Mouse (Mus musculus) G1E (cell line): ENCODE results near the gene Pamr1. TPM values are rescaled to one million over a fixed set of nuclear protein-coding genes. Genes with fewer than 3 reads are reported as not detected.

Source experiments
- ATAC-seq: 2 replicates; pipeline ENCODE4 v1.8.0; 2016; ENCODE audit warnings: mild to moderate bottlenecking; ENCODE audit not compliant: insufficient number of reproducible peaks, poor library complexity, low FRiP score, severe bottlenecking; ENCODE audit errors: extremely low read depth
- DNase-seq: peaks from one replicate; pipeline ENCODE4 v3.0.0; 2012; ENCODE audit warnings: low spot score
- H3K27me3 ChIP-seq: 2 replicates; pipeline ENCODE4 v1.6.1; 2012; ENCODE audit warnings: mild to moderate bottlenecking, low read length, inconsistent platforms; ENCODE audit not compliant: insufficient read depth
- H3K36me3 ChIP-seq: replicated peaks from 2 replicates; pipeline ENCODE3; 2012; ENCODE audit warnings: mild to moderate bottlenecking, inconsistent platforms
- H3K4me1 ChIP-seq: 2 replicates; pipeline ENCODE4 v1.6.1; 2012; ENCODE audit warnings: low read depth, low read length, inconsistent platforms, mixed read lengths; ENCODE audit not compliant: insufficient read depth
- H3K4me3 ChIP-seq: 2 replicates; pipeline ENCODE4 v1.5.1; 2012; ENCODE audit warnings: low read depth, mild to moderate bottlenecking, inconsistent platforms, low read length, moderate library complexity, mixed read lengths
- H3K9me3 ChIP-seq: replicated peaks from 2 replicates; pipeline ENCODE4 v1.6.1; 2012; ENCODE audit warnings: inconsistent platforms
- CTCF ChIP-seq: IDR thresholded peaks from 2 replicates; pipeline ENCODE4 v1.5.1; 2012; ENCODE audit warnings: low read depth, low read length, inconsistent platforms, mixed read lengths
- GATA1 ChIP-seq: IDR thresholded peaks from 2 replicates; pipeline ENCODE4 v1.6.1; 2012; ENCODE audit warnings: borderline replicate concordance, low read length, inconsistent platforms, mixed read lengths
- GATA2 ChIP-seq: IDR thresholded peaks from 2 replicates; pipeline ENCODE4 v1.6.1; 2012; ENCODE audit warnings: low read depth, low read length, inconsistent platforms, borderline replicate concordance
- POLR2AphosphoS5 ChIP-seq: IDR thresholded peaks from 2 replicates; pipeline ENCODE4 v1.6.1; 2012; ENCODE audit warnings: low read depth, low read length, inconsistent platforms; ENCODE audit not compliant: insufficient replicate concordance
- TAL1 ChIP-seq: conservative IDR thresholded peaks from 2 replicates; pipeline ENCODE4 v1.6.1; 2012; ENCODE audit warnings: low read depth, low read length, inconsistent platforms, mixed read lengths
- polyA plus RNA-seq: library from polyadenylated mRNA; stranded (reverse); fragments of >175 nt; gene quantifications from 2 replicates; pipeline ENCODE4 v1.2.3, GENCODE M21; 2012
- total RNA-seq, 2 experiments: library from RNA; stranded (forward) in 1 of 2; stranded (reverse) in 1 of 2; fragments of 200-1000 nt in 1 of 2; fragments of >200 nt in 1 of 2; fragmentation: Nextera tagmentation in 1 of 2; gene quantifications; 2 replicates each; pipeline ENCODE4 v1.2.3; 2014 to 2017

The Pamr1 gene
- total and polyA plus RNA-seq, 3 experiments: 0.22 TPM; not detected in 2

DNA sequence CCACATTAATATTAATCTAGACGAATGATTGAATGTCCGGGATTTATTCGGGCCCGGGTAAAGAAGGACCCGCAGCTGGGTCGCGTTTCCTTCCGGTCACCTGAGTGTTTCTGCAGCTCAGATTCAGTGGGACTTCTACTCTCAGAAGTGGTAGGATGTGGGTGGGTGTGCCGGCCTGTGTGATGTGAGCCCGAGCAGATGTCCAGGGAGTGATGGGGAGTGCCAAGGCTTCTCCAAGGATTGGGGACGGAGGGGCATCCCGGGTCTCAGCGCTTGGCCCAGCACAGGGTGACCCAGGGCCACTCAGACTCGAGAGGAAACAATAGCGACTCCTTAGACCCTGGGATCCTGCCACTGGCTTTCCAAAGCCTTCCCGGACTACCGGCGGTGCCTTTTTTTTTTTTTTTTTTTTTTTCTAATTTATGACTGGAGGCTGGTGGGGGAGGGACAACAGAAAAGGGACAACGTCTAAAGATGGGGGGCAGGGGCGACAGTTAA is 108.4 kb downstream of the Pamr1 start, which contains the start of gene Slc1a2:
Gene Slc1a2, plus strand, starts transcription at position 497 of the 498 bp plus-strand sequence.
- Histone ChIP-seq H3K9me3 (0 out of 2 replicates have a peak, but pooled peaks cover 4% of the 10 kb centered on the region), H3K4me1 (no peaks in the 10 kb centered on the region), H3K4me3 (no peak within 1 kb of the TSS), H3K27me3 (peaks cover 22% of the 10 kb centered on the region), H3K36me3 (no peaks in the 10 kb centered on the region)
- ATAC-seq: no peak
- TF ChIP-seq POLR2AphosphoS5 (no peak), CTCF (no peak), GATA2 (no peak)
- DNase-seq: no peak

DNA sequence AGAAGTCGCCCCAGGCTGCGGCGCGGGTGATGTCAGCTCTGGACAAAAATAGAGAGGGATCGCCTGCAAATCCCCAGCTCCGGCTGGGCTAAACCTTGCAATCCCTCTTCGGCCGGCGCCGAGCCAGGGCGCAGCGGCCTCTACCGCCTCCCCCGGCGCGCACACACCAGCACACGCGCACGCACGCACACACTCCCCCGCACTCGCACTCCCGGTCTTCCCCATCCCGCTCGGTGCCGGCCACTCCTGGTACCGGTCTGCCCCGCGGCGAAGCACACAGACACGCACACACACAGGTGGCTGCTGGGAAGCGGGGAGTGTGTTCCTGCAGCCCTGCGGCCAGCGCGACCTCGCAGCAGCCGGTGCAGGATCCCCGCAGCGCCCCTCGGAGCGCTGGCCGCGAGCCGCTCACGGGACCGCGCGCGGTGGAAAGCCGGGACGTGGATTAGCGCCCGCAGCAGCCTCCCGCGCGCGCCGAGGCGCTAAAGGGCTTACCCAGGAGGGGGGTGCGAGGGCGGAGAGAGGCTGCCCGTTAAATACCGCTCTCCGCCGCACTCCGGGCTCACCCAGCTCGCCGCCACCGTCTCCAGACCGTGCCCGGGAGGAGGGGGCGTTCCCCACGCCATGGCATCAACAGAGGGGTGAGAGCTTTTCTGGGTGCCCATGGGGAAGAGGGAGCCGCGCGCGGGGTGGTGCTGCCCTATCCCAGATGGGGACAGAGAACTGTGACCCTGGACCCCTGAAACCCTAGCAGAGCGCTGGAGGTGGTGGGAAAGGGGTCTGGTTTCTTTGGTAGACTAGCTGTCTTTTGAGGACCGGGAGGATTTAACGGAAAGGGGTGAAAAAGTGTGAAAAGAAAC is 109.1 kb downstream of the Pamr1 start:
- TF ChIP-seq GATA1 (no peak), GATA2 (no peak), CTCF (no peak), POLR2AphosphoS5 (no peak), TAL1 (no peak)
- 0 out of 2 replicates have a peak, but pooled peaks cover 4% of the 10 kb centered on the region for H3K9me3 ChIP-seq
- H3K4me3 ChIP-seq: no peak overlapping the region
- H3K36me3 ChIP-seq: no peaks in the 10 kb centered on the region
- peaks cover 22% of the 10 kb centered on the region for H3K27me3 ChIP-seq
- DNase-seq (no peak), ATAC-seq (no peak)
- H3K4me1 ChIP-seq: no peaks in the 10 kb centered on the region

DNA sequence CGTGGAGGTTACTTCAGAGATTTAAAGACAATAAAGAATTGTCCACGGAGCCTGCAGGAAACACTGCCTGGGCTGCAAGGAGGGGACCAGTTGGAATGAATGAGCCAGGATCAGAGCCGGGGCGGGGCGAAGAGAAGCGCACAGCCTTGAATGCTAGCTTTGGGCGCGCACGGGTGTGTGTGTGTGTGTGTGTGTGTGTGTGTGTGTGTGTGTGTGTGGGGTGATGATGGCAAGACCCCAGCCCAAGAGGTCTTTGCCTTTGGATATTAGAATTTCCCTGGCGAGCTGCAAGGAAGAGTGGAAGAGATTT is 109.7 kb downstream of the Pamr1 start:
- DNase-seq: no peak
- Histone ChIP-seq H3K4me3 (no peak overlapping the region), H3K36me3 (no peaks in the 10 kb centered on the region), H3K9me3 (0 out of 2 replicates have a peak, but pooled peaks cover 4% of the 10 kb centered on the region), H3K4me1 (no peaks in the 10 kb centered on the region), H3K27me3 (peaks cover 22% of the 10 kb centered on the region)
- ATAC-seq: no peak
- TF ChIP-seq POLR2AphosphoS5 (no peak), TAL1 (no peak), CTCF (no peak), GATA2 (no peak), GATA1 (no peak)

DNA sequence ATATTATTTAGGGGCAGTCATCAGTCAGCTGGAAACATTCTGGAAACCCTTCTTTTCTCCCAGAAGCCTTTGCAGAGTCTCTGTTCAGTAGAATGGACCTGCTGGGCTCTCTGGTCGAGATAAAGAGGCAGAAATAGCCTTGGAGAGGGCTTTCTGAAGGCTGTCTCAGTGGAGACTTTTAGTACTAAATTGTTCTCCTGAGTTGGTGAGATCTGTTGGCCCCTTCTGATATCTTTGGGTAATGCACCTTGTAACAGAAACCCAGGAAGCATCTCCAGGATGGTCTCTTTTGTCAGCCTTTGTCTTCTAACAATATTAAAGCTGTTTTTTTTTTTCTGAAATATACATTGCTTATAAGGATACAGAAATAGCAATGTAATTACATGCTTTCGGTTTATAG is 111.2 kb downstream of the Pamr1 start:
- H3K9me3 ChIP-seq: 0 out of 2 replicates have a peak, but pooled peaks cover 4% of the 10 kb centered on the region
- no peaks in the 10 kb centered on the region for H3K36me3 ChIP-seq
- H3K4me1 ChIP-seq: no peaks in the 10 kb centered on the region
- TF ChIP-seq CTCF: no peak
- TF ChIP-seq TAL1: no peak
- TF ChIP-seq POLR2AphosphoS5: no peak
- TF ChIP-seq GATA1: no peak
- TF ChIP-seq GATA2: no peak
- peaks cover 22% of the 10 kb centered on the region for H3K27me3 ChIP-seq
- H3K4me3 ChIP-seq: no peak overlapping the region
- DNase-seq (no peak), ATAC-seq (no peak)

DNA sequence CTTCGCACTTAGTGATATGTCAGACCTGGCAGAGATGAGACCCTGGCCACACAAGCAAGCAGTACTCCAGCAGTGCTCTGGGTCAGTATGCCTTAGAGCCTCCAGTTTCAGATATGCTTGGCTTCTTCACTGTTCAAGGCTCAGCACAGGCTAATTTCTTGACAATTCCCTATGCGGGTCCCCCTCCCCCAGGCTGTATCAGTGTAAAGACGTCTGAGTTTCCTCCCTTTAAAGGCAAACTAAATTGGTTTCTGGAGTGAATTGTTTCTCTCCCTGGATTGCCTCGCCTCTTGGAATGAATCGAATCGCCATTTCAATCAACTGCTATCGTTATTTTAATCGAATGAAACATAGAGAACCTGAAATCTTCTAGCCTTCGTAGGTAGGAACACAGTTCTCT is 113.1 kb downstream of the Pamr1 start:
- Histone ChIP-seq H3K4me1 (no peaks in the 10 kb centered on the region), H3K36me3 (no peaks in the 10 kb centered on the region), H3K9me3 (0 out of 2 replicates have a peak, but pooled peaks cover 4% of the 10 kb centered on the region), H3K4me3 (no peak overlapping the region), H3K27me3 (peaks cover 20% of the 10 kb centered on the region)
- ATAC-seq (no peak), DNase-seq (no peak)
- no peak for TF ChIP-seq TAL1
- TF ChIP-seq GATA1: no peak
- TF ChIP-seq CTCF: no peak
- TF ChIP-seq POLR2AphosphoS5: no peak
- TF ChIP-seq GATA2: no peak

DNA sequence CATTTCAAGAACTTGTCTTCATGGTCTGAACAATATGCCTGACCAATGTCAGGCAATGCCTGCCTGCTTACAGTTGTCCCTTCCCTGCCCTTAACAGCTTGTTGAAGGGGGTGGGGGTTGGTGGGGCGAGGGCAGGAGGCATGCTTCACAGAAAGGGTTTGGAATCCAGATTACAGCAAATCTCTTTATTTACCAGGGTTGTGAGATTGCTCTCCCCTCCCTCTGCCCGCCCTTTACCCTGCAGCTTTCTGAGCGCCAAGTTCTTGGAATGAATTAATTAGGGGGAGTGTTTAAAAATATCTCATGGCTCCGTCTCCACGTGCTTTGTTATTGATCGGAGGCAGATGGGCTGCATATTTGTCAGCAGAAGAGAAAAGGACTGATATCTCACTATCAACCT is 113.5 kb downstream of the Pamr1 start:
- H3K36me3 ChIP-seq: no peaks in the 10 kb centered on the region
- peaks cover 19% of the 10 kb centered on the region for H3K27me3 ChIP-seq
- ATAC-seq (no peak), DNase-seq (no peak)
- no peak overlapping the region for H3K4me3 ChIP-seq
- H3K9me3 ChIP-seq: 0 out of 2 replicates have a peak, but pooled peaks cover 4% of the 10 kb centered on the region
- H3K4me1 ChIP-seq: no peaks in the 10 kb centered on the region
- TF ChIP-seq POLR2AphosphoS5 (no peak), GATA1 (no peak), GATA2 (no peak), TAL1 (no peak), CTCF (no peak)
